Mouse (Mus musculus): ENCODE data around the gene Kcnk12.

- TF ChIP-seq CTCF (IDR thresholded peaks at IDR 0.05; ENCODE audit: extremely low read depth, insufficient read depth, low read length), result no peak
- TF ChIP-seq POLR2A (IDR thresholded peaks at IDR 0.05; ENCODE audit: extremely low read depth, insufficient read depth, low read length), result no peak
These were observed 44.4 kb upstream of the Kcnk12 start for GRCm38 (mm10) chr17:87842156-87842555.
